Mouse (Mus musculus) small intestine, adult 2 months (tissue): ENCODE results near the gene Hlcs. TPM values are rescaled to one million over a fixed set of nuclear protein-coding genes. Genes with fewer than 3 reads are reported as not detected.
A peak's percentile ranks its signal among the peaks of the same experiment; 100 is the strongest.

Experiments used
- H3K27ac ChIP-seq: fragments of 200-500 bp; 2 replicates; pipeline ENCODE4 v1.5.1; 2012; ENCODE audit warnings: low read depth, low read length, control low read depth, inconsistent platforms; ENCODE audit not compliant: insufficient read depth
- H3K27me3 ChIP-seq: fragments of 200-500 bp; 2 replicates; pipeline ENCODE4 v1.6.1; 2012; ENCODE audit warnings: mild to moderate bottlenecking, moderate library complexity, low read length, inconsistent platforms; ENCODE audit not compliant: control insufficient read depth, insufficient read depth
- H3K36me3 ChIP-seq: fragments of 200-500 bp; 2 replicates; pipeline ENCODE4 v1.6.1; 2012; ENCODE audit warnings: mild to moderate bottlenecking, low read length, control low read depth, inconsistent platforms; ENCODE audit not compliant: control insufficient read depth, insufficient read depth
- H3K4me1 ChIP-seq: fragments of 200-500 bp; 2 replicates; pipeline ENCODE4 v1.6.1; 2012; ENCODE audit warnings: low read length, inconsistent platforms, mixed read lengths; ENCODE audit not compliant: control insufficient read depth, insufficient read depth, insufficient read length
- H3K4me3 ChIP-seq: fragments of 200-500 bp; 2 replicates; pipeline ENCODE4 v1.5.1; 2012; ENCODE audit warnings: low read depth, mild to moderate bottlenecking, control low read depth, inconsistent platforms, low read length, moderate library complexity
- CTCF ChIP-seq: fragments of 200-500 bp; IDR thresholded peaks from 2 replicates; pipeline ENCODE4 v1.5.1; 2012; ENCODE audit warnings: low read depth, mild to moderate bottlenecking, control low read depth, inconsistent platforms, low read length, moderate library complexity, mixed read lengths; ENCODE audit not compliant: insufficient replicate concordance, insufficient read length; ENCODE audit errors: extremely low read depth
- POLR2A ChIP-seq: fragments of 200-500 bp; IDR thresholded peaks from 2 replicates; pipeline ENCODE4 v1.6.1; 2012; ENCODE audit warnings: low read depth, mild to moderate bottlenecking, control low read depth, inconsistent platforms, low read length, moderate library complexity
- WGBS: fragments of 180-500 bp; shearing (Covaris S2); methylation state at CpG from one replicate; pipeline ENCODE4 v1.1.7; 2018; 5-methylcytosine and 5-hydroxymethylcytosine counted together
- polyA plus RNA-seq: library from polyadenylated mRNA; depleted of rRNA; stranded (reverse); fragments of >200 nt; gene quantifications from 2 replicates; pipeline ENCODE4 v1.2.3, GENCODE M21; 2012

The Hlcs gene
- polyA plus RNA-seq, 1 experiment: 3.2 TPM

- TF ChIP-seq CTCF (no peak), POLR2A (no peak)
- H3K36me3 ChIP-seq: 0 out of 2 replicates have a peak, but pooled peaks cover 1% of the 10 kb centered on the region
- no peak overlapping the region for H3K4me3 ChIP-seq
- WGBS: 95% methylated on average over 3 of the region's 3 CpGs
- H3K27me3 ChIP-seq: no peaks in the 10 kb centered on the region
- no peaks in the 10 kb centered on the region for H3K4me1 ChIP-seq
- no peak overlapping the region for H3K27ac ChIP-seq
These were observed 29.4 kb downstream of the Hlcs start for GRCm38 (mm10) chr16:94283972-94284371.

- no peak overlapping the region for H3K4me3 ChIP-seq
- no peaks in the 10 kb centered on the region for H3K27me3 ChIP-seq
- no peak for TF ChIP-seq POLR2A
- TF ChIP-seq CTCF: no peak
These were observed 42.5 kb downstream of the Hlcs start for GRCm38 (mm10) chr16:94270826-94271225.

GRCm38 (mm10) chr16:94269635-94270034 lies 43.7 kb downstream of the Hlcs start:
- Histone ChIP-seq H3K4me1 (no peaks in the 10 kb centered on the region; the same call in 1 of the 2 replicates), H3K4me3 (no peak overlapping the region), H3K36me3 (peaks cover 9% of the 10 kb centered on the region; the same call in 1 of the 2 replicates), H3K27me3 (no peaks in the 10 kb centered on the region), H3K27ac (no peak overlapping the region)
- WGBS: 7% methylated on average over 9 of the region's 9 CpGs
- TF ChIP-seq CTCF (peak; percentile 98; the same call in 1 of the 2 replicates), POLR2A (no peak)

More at GRCm38 (mm10) chr16:94270826-94271225, 42.5 kb downstream of the Hlcs start:
- no peaks in the 10 kb centered on the region; the same call in 1 of the 2 replicates for H3K4me1 ChIP-seq
- H3K36me3 ChIP-seq: peaks cover 9% of the 10 kb centered on the region; the same call in 1 of the 2 replicates
- no peak overlapping the region for H3K27ac ChIP-seq
- WGBS: 81% methylated on average over 6 of the region's 6 CpGs

GRCm38 (mm10) chr16:94268205-94268604 lies 45.2 kb downstream of the Hlcs start:
- Histone ChIP-seq H3K4me1 (no peaks in the 10 kb centered on the region; the same call in 1 of the 2 replicates), H3K4me3 (no peak overlapping the region), H3K27me3 (no peaks in the 10 kb centered on the region), H3K27ac (no peak overlapping the region), H3K36me3 (peaks cover 9% of the 10 kb centered on the region; the same call in 1 of the 2 replicates)
- WGBS: 76% methylated on average over 14 of the region's 14 CpGs
- TF ChIP-seq CTCF (no peak), POLR2A (no peak)

- Histone ChIP-seq H3K27me3 (no peaks in the 10 kb centered on the region), H3K27ac (no peak overlapping the region), H3K4me1 (no peaks in the 10 kb centered on the region; the same call in 1 of the 2 replicates), H3K4me3 (no peak overlapping the region), H3K36me3 (peaks cover 9% of the 10 kb centered on the region; the same call in 1 of the 2 replicates)
- TF ChIP-seq POLR2A: no peak
- TF ChIP-seq CTCF: no peak
- 78% methylated on average over 6 of the region's 6 CpGs for WGBS
These were observed 48.8 kb downstream of the Hlcs start for GRCm38 (mm10) chr16:94264611-94265010.

- Histone ChIP-seq H3K4me3 (no peak overlapping the region), H3K4me1 (no peaks in the 10 kb centered on the region), H3K36me3 (peaks cover 4% of the 10 kb centered on the region; the same call in 1 of the 2 replicates), H3K27ac (no peak overlapping the region), H3K27me3 (no peaks in the 10 kb centered on the region)
- WGBS: 90% methylated on average over 19 of the region's 19 CpGs
- TF ChIP-seq POLR2A (no peak), CTCF (no peak)
These were observed 50.9 kb downstream of the Hlcs start for GRCm38 (mm10) chr16:94262501-94262900.

- Histone ChIP-seq H3K36me3 (no peaks in the 10 kb centered on the region), H3K27ac (no peak overlapping the region), H3K4me3 (no peak overlapping the region), H3K4me1 (no peaks in the 10 kb centered on the region), H3K27me3 (no peaks in the 10 kb centered on the region)
- WGBS: 73% methylated on average over 19 of the region's 19 CpGs
- no peak for TF ChIP-seq POLR2A
- TF ChIP-seq CTCF: no peak
These were observed 52.3 kb downstream of the Hlcs start for GRCm38 (mm10) chr16:94260938-94261630.
